Mouse (Mus musculus) liver, adult 2 months (tissue): ENCODE results near the gene Bcl2l15. TPM values are rescaled to one million over a fixed set of nuclear protein-coding genes. Genes with fewer than 3 reads are reported as not detected.

Source experiments
- DNase-seq: peaks from one replicate; pipeline ENCODE4 v3.0.0-alpha.2; 2011; ENCODE audit warnings: low read depth, low spot score; ENCODE audit errors: extremely low read depth
- H3K27ac ChIP-seq: fragments of 200-500 bp; replicated peaks from 2 replicates; pipeline ENCODE4 v1.5.1; 2012; ENCODE audit warnings: low read depth, mild to moderate bottlenecking, control low read depth, inconsistent platforms, low read length; ENCODE audit not compliant: insufficient read depth
- H3K27me3 ChIP-seq: fragments of 200-500 bp; 2 replicates; pipeline ENCODE4 v1.6.1; 2012; ENCODE audit warnings: mild to moderate bottlenecking, moderate library complexity, low read length, inconsistent platforms; ENCODE audit not compliant: control insufficient read depth, insufficient read depth
- H3K36me3 ChIP-seq: fragments of 200-500 bp; 2 replicates; pipeline ENCODE4 v1.6.1; 2012; ENCODE audit warnings: low read length, inconsistent platforms; ENCODE audit not compliant: control insufficient read depth, insufficient read depth
- H3K4me1 ChIP-seq: fragments of 200-500 bp; 2 replicates; pipeline ENCODE4 v1.6.1; 2011; ENCODE audit warnings: low read length; ENCODE audit not compliant: control insufficient read depth, insufficient read depth
- H3K4me3 ChIP-seq: fragments of 200-500 bp; 2 replicates; pipeline ENCODE4 v1.5.1; 2011; ENCODE audit warnings: low read depth, mild to moderate bottlenecking, control low read depth, low read length, moderate library complexity; ENCODE audit not compliant: insufficient read depth
- H3K79me2 ChIP-seq: fragments of 200-500 bp; 2 replicates; pipeline ENCODE4 v1.6.1; 2012; ENCODE audit warnings: inconsistent platforms, mild to moderate bottlenecking, low read length, moderate library complexity; ENCODE audit not compliant: control insufficient read depth, insufficient read depth
- H3K9ac ChIP-seq: fragments of 200-500 bp; 2 replicates; pipeline ENCODE4 v1.6.1; 2012; ENCODE audit warnings: low read depth, mild to moderate bottlenecking, control low read depth, inconsistent platforms, low read length
- CTCF ChIP-seq: fragments of 200-500 bp; IDR thresholded peaks from 2 replicates; pipeline ENCODE4 v1.5.1; 2011; ENCODE audit warnings: low read depth, low read length, control low read depth
- POLR2A ChIP-seq: fragments of 200-500 bp; IDR thresholded peaks from 2 replicates; pipeline ENCODE4 v1.6.1; 2011; ENCODE audit warnings: low read length, control low read depth; ENCODE audit not compliant: insufficient read depth; ENCODE audit errors: extremely low read depth
- WGBS: fragments of 180-500 bp; shearing (Covaris S2); methylation state at CpG from one replicate; pipeline ENCODE4 v1.1.7; 2018; 5-methylcytosine and 5-hydroxymethylcytosine counted together
- polyA plus RNA-seq: library from polyadenylated mRNA; depleted of rRNA; stranded (reverse); fragments of >200 nt; gene quantifications from 2 replicates; pipeline ENCODE4 v1.2.3, GENCODE M21; 2012
- total RNA-seq: library from RNA; depleted of rRNA; stranded (reverse); fragments of >200 nt; gene quantifications from 2 replicates; pipeline ENCODE4 v1.2.3, GENCODE M21; 2014

Bcl2l15 gene
- total and polyA plus RNA-seq, 2 experiments: not detected

GRCm38 (mm10) chr3:103850644-103851363, 18.4 kb downstream of the Bcl2l15 start:
- no peaks in the 10 kb centered on the region for H3K36me3 ChIP-seq
- H3K27ac ChIP-seq: no peak overlapping the region
- H3K9ac ChIP-seq: no peak overlapping the region
- no peaks in the 10 kb centered on the region for H3K27me3 ChIP-seq
- no peak for DNase-seq
- no peaks in the 10 kb centered on the region for H3K79me2 ChIP-seq
- 71% methylated on average over 9 of the region's 9 CpGs for WGBS
- H3K4me3 ChIP-seq: no peak overlapping the region
- H3K4me1 ChIP-seq: no peaks in the 10 kb centered on the region
- TF ChIP-seq CTCF: no peak
- no peak for TF ChIP-seq POLR2A

GRCm38 (mm10) chr3:103851481-103851880, 19.1 kb downstream of the Bcl2l15 start:
- H3K36me3 ChIP-seq: no peaks in the 10 kb centered on the region
- 90% methylated on average over 6 of the region's 6 CpGs for WGBS
- H3K27me3 ChIP-seq: no peaks in the 10 kb centered on the region
- H3K4me1 ChIP-seq: no peaks in the 10 kb centered on the region
- no peak for DNase-seq
- no peak overlapping the region for H3K9ac ChIP-seq
- TF ChIP-seq POLR2A (no peak), CTCF (no peak)
- H3K79me2 ChIP-seq: no peaks in the 10 kb centered on the region
- no peak overlapping the region for H3K27ac ChIP-seq
- H3K4me3 ChIP-seq: no peak overlapping the region

- DNase-seq: no peak
- H3K27me3 ChIP-seq: no peaks in the 10 kb centered on the region
- no peaks in the 10 kb centered on the region for H3K4me1 ChIP-seq
- H3K9ac ChIP-seq: no peak overlapping the region
- no peak overlapping the region for H3K4me3 ChIP-seq
- H3K79me2 ChIP-seq: no peaks in the 10 kb centered on the region
- H3K36me3 ChIP-seq: no peaks in the 10 kb centered on the region
- TF ChIP-seq CTCF (no peak), POLR2A (no peak)
- H3K27ac ChIP-seq: no peak overlapping the region
- 89% methylated on average over 8 of the region's 8 CpGs for WGBS
Measured at GRCm38 (mm10) chr3:103851882-103852281, 19.5 kb downstream of the Bcl2l15 start.

GRCm38 (mm10) chr3:103852565-103853299, 20.3 kb downstream of the Bcl2l15 start:
- Histone ChIP-seq H3K36me3 (no peaks in the 10 kb centered on the region), H3K27ac (no peak overlapping the region), H3K4me1 (no peaks in the 10 kb centered on the region), H3K27me3 (no peaks in the 10 kb centered on the region), H3K79me2 (no peaks in the 10 kb centered on the region), H3K4me3 (no peak overlapping the region), H3K9ac (no peak overlapping the region)
- WGBS: 63% methylated on average over 3 of the region's 3 CpGs
- 0 out of 2 replicates have a peak, but pooled peaks have one; percentile 7 for TF ChIP-seq CTCF
- no peak for TF ChIP-seq POLR2A
- peak; percentile 66 for DNase-seq

- DNase-seq: no peak
- Histone ChIP-seq H3K27me3 (no peaks in the 10 kb centered on the region), H3K4me1 (no peaks in the 10 kb centered on the region), H3K27ac (no peak overlapping the region), H3K4me3 (no peak overlapping the region), H3K9ac (no peak overlapping the region), H3K79me2 (no peaks in the 10 kb centered on the region), H3K36me3 (no peaks in the 10 kb centered on the region)
- no peak for TF ChIP-seq POLR2A
- TF ChIP-seq CTCF: no peak
- WGBS: 74% methylated on average over 8 of the region's 8 CpGs
Measured at GRCm38 (mm10) chr3:103853804-103854203, 21.4 kb downstream of the Bcl2l15 start.
